ENCODE assay signal across 8 mouse cellular contexts in genomic region chr8:78507979-78508718, GRCm38 (mm10). TPM values are rescaled to one million over a fixed set of nuclear protein-coding genes. Genes with fewer than 3 reads are reported as not detected.
A peak's percentile ranks its signal among the peaks of the same experiment; 100 is the strongest.
DNase-seq lines count a peak whose midpoint lies in the region; ATAC-seq and TF ChIP-seq lines count a peak whose summit lies in the region.

No protein-coding gene starts in this region.

- peak; percentile 41 for DNase-seq in urinary bladder, postnatal 14 days (ENCODE audit: low spot score)
- DNase-seq in urinary bladder, postnatal 4 days (ENCODE audit: low spot score in 2 of 2) = no peak
- DNase-seq in c-Kit-positive CD71-positive TER-119-positive erythroid progenitor cells, embryonic 14.5 days (ENCODE audit: low spot score) = peak; percentile 58
- DNase-seq in forebrain, postnatal 0 days = peak; percentile 69
- DNase-seq in hindbrain, postnatal 0 days (ENCODE audit: low spot score) = peak; percentile 59
- DNase-seq in natural killer cell, adult 2 months (ENCODE audit: low spot score in 2 of 2) = peak; percentile 42 to 55
- peak; percentile 33 to 51 for DNase-seq in thymus, postnatal 10 days (ENCODE audit: low spot score in 2 of 2)

- peak overlapping the region; percentile 86 for H3K4me3 ChIP-seq in forebrain, postnatal 0 days (ENCODE audit: low read depth, low read length)
- peak overlapping the region; percentile 89 for H3K4me3 ChIP-seq in hindbrain, postnatal 0 days (ENCODE audit: low read length)
- H3K4me3 ChIP-seq in liver, embryonic 15.5 days (replicated peaks) = peak overlapping the region; percentile 94

- no peaks in the 10 kb centered on the region for H3K27me3 ChIP-seq in forebrain, postnatal 0 days (ENCODE audit: insufficient read depth, low read length)
- no peaks in the 10 kb centered on the region for H3K27me3 ChIP-seq in hindbrain, postnatal 0 days (ENCODE audit: insufficient read depth, low read length)
- H3K27me3 ChIP-seq in liver, embryonic 15.5 days = no peaks in the 10 kb centered on the region

- peak; percentile 9 for ATAC-seq in forebrain, postnatal 0 days
- peak; percentile 52 for ATAC-seq in hindbrain, postnatal 0 days
- peak; percentile 50 for ATAC-seq in liver, embryonic 15.5 days (ENCODE audit: insufficient read depth)

- H3K36me3 ChIP-seq in forebrain, postnatal 0 days (ENCODE audit: insufficient read depth) = 0 out of 2 replicates have a peak, but pooled peaks cover 8% of the 10 kb centered on the region
- no peaks in the 10 kb centered on the region for H3K36me3 ChIP-seq in hindbrain, postnatal 0 days (ENCODE audit: insufficient read depth, low read length)
- H3K36me3 ChIP-seq in liver, embryonic 15.5 days (replicated peaks) = peaks cover 23% of the 10 kb centered on the region

- peak overlapping the region; percentile 97 for H3K27ac ChIP-seq in forebrain, postnatal 0 days (ENCODE audit: low read depth, low read length)
- H3K27ac ChIP-seq in hindbrain, postnatal 0 days = peak overlapping the region; percentile 98
- peak overlapping the region; percentile 90 for H3K27ac ChIP-seq in liver, embryonic 15.5 days (replicated peaks)

- no peak for TF ChIP-seq CTCF in forebrain, postnatal 0 days (IDR thresholded peaks at IDR 0.05; ENCODE audit: low read depth)
- TF ChIP-seq CTCF in hindbrain, postnatal 0 days (IDR thresholded peaks at IDR 0.05; ENCODE audit: low read depth) = no peak

- H3K4me2 ChIP-seq in forebrain, postnatal 0 days (ENCODE audit: low read depth) = peak overlapping the region; percentile 74
- peak overlapping the region; percentile 92 for H3K4me2 ChIP-seq in hindbrain, postnatal 0 days (ENCODE audit: low read depth, low read length)
- peak overlapping the region; percentile 99 for H3K4me2 ChIP-seq in liver, embryonic 15.5 days

- H3K9me3 ChIP-seq in forebrain, postnatal 0 days (ENCODE audit: low read length) = no peaks in the 10 kb centered on the region
- no peaks in the 10 kb centered on the region for H3K9me3 ChIP-seq in hindbrain, postnatal 0 days (ENCODE audit: low read length)
- no peaks in the 10 kb centered on the region for H3K9me3 ChIP-seq in liver, embryonic 15.5 days (replicated peaks)

- peaks cover 4% of the 10 kb centered on the region; the same call in 1 of the 2 replicates for H3K4me1 ChIP-seq in forebrain, postnatal 0 days (ENCODE audit: insufficient read depth)
- H3K4me1 ChIP-seq in hindbrain, postnatal 0 days (ENCODE audit: insufficient read depth, low read length) = 0 out of 2 replicates have a peak, but pooled peaks cover 8% of the 10 kb centered on the region
- peaks cover 33% of the 10 kb centered on the region for H3K4me1 ChIP-seq in liver, embryonic 15.5 days (replicated peaks)

- peak overlapping the region; percentile 97 for H3K9ac ChIP-seq in forebrain, postnatal 0 days
- peak overlapping the region; percentile 98 for H3K9ac ChIP-seq in hindbrain, postnatal 0 days (replicated peaks; ENCODE audit: low read length)
- peak overlapping the region; percentile 91 for H3K9ac ChIP-seq in liver, embryonic 15.5 days

- under 1% methylated on average over 38 of the region's 38 CpGs for WGBS in forebrain, postnatal 0 days
- under 1% methylated on average over 38 of the region's 38 CpGs for WGBS in hindbrain, postnatal 0 days
- WGBS in liver, embryonic 15.5 days (ENCODE audit: insufficient replicate concordance) = under 1% methylated on average over 38 of the region's 38 CpGs

RNA-seq across cellular contexts. Expression of gene Rbmxl1, which starts 0.5 kb away (rescaled TPM):
- 95.6 and 111 TPM in 2 replicates for total RNA-seq in forebrain, postnatal 0 days (2014; rRNA removed)
- polyA plus RNA-seq in forebrain, postnatal 0 days (2015; fragmentation: Nextera tagmentation; extraction: Ambion mirVana) = 159 and 163 TPM in 2 replicates
- total RNA-seq in hindbrain, postnatal 0 days (2014; rRNA removed) = 64.6 and 71.3 TPM in 2 replicates
- polyA plus RNA-seq in hindbrain, postnatal 0 days (2015; fragmentation: Nextera tagmentation; extraction: Ambion mirVana) = 139 and 144 TPM in 2 replicates
- polyA plus RNA-seq in liver, embryonic 15.5 days (2015; fragmentation: Nextera tagmentation; extraction: Ambion mirVana) = 78.4 and 83.7 TPM in 2 replicates

RNA-seq across cellular contexts. Expression of gene Slc10a7, which starts 1.0 kb away (rescaled TPM):
- 7.8 and 11.8 TPM in 2 replicates for total RNA-seq in forebrain, postnatal 0 days (2014; rRNA removed)
- 4.1 and 5.7 TPM in 2 replicates for polyA plus RNA-seq in forebrain, postnatal 0 days (2015; fragmentation: Nextera tagmentation; extraction: Ambion mirVana)
- total RNA-seq in hindbrain, postnatal 0 days (2014; rRNA removed) = 6.9 and 10.5 TPM in 2 replicates
- polyA plus RNA-seq in hindbrain, postnatal 0 days (2015; fragmentation: Nextera tagmentation; extraction: Ambion mirVana) = 6.9 and 7.3 TPM in 2 replicates
- 5.9 and 6.9 TPM in 2 replicates for polyA plus RNA-seq in liver, embryonic 15.5 days (2015; fragmentation: Nextera tagmentation; extraction: Ambion mirVana)

Comparison
In these comparisons a context has a peak if more than half of its experiments do, and no peak if none do; other contexts are left out.
1. DNase-seq: peak in urinary bladder, postnatal 14 days (single experiment), c-Kit-positive CD71-positive TER-119-positive erythroid progenitor cells, embryonic 14.5 days (single experiment), forebrain, postnatal 0 days (single experiment), hindbrain, postnatal 0 days (single experiment), natural killer cell, adult 2 months (2 of 2) and thymus, postnatal 10 days (2 of 2); none in urinary bladder, postnatal 4 days (0 of 2).
2. Peak in every context shown above with its lines, with median percentiles within 50 percentile points of each other: ATAC-seq, H3K27ac ChIP-seq, H3K4me2 ChIP-seq, H3K4me3 ChIP-seq and H3K9ac ChIP-seq.